Comparison of ENCODE assay signal across 17 mouse cellular contexts in genomic region chr13:43800136-43800535, GRCm38 (mm10).
"Had no signal": no experiment of that assay in that cellular context is flagged by ENCODE, and none has a peak within 500 bp of the region (broad histone marks: within the 10 kb centered on the region; RNA-seq: fewer than 3 reads in every experiment).

No protein-coding gene starts in this region.

- H3K9ac ChIP-seq: kidney, embryonic 15.5 days; limb, embryonic 12.5 days; limb, embryonic 15.5 days; liver, embryonic 14.5 days; liver, postnatal 0 days; lung, embryonic 15.5 days; midbrain, embryonic 13.5 days had no signal

- H3K36me3 ChIP-seq: limb, embryonic 15.5 days; lung, embryonic 15.5 days; midbrain, embryonic 13.5 days had no signal

- H3K4me2 ChIP-seq: kidney, embryonic 15.5 days; limb, embryonic 12.5 days; limb, embryonic 15.5 days; liver, embryonic 11.5 days; lung, embryonic 15.5 days; midbrain, embryonic 13.5 days had no signal

- ATAC-seq: liver, postnatal 0 days; midbrain, embryonic 13.5 days had no signal

- H3K27me3 ChIP-seq: kidney, embryonic 15.5 days; limb, embryonic 12.5 days; limb, embryonic 15.5 days; lung, embryonic 15.5 days; midbrain, embryonic 13.5 days had no signal

- DNase-seq: kidney, postnatal 10 days; kidney, postnatal 36 days; layer of hippocampus, postnatal 36 days; left cerebral cortex, postnatal 4 days; liver, postnatal 0 days; lung, postnatal 14 days; lung, postnatal 4 days; thymus, adult 18-20 months; thymus, postnatal 36 days had no signal

- H3K4me1 ChIP-seq: limb, embryonic 15.5 days; midbrain, embryonic 13.5 days had no signal

- H3K9me3 ChIP-seq: kidney, embryonic 15.5 days; limb, embryonic 12.5 days; limb, embryonic 15.5 days; lung, embryonic 15.5 days; midbrain, embryonic 13.5 days had no signal

- H3K27ac ChIP-seq: kidney, embryonic 15.5 days; left cerebral cortex, adult 2 months; limb, embryonic 12.5 days; limb, embryonic 15.5 days; liver, embryonic 14.5 days; lung, embryonic 15.5 days; midbrain, embryonic 13.5 days had no signal

- H3K4me3 ChIP-seq: kidney, embryonic 15.5 days; left cerebral cortex, adult 2 months; limb, embryonic 12.5 days; limb, embryonic 15.5 days; lung, embryonic 15.5 days; midbrain, embryonic 13.5 days had no signal
